Mouse (Mus musculus) cerebellum, adult 2 months (tissue): ENCODE data around the gene Olfr1442.

ENCODE experiments used
- CTCF ChIP-seq: fragments of 200-500 bp; IDR thresholded peaks from 2 replicates; pipeline ENCODE4 v1.5.1; 2011; ENCODE audit warnings: low read depth, mild to moderate bottlenecking, control low read depth, low read length, moderate library complexity, borderline replicate concordance; ENCODE audit not compliant: insufficient read depth
- POLR2A ChIP-seq: fragments of 200-500 bp; IDR thresholded peaks from 2 replicates; pipeline ENCODE4 v1.6.1; 2011; ENCODE audit warnings: low read length, control low read depth, borderline replicate concordance; ENCODE audit not compliant: insufficient read depth

DNA sequence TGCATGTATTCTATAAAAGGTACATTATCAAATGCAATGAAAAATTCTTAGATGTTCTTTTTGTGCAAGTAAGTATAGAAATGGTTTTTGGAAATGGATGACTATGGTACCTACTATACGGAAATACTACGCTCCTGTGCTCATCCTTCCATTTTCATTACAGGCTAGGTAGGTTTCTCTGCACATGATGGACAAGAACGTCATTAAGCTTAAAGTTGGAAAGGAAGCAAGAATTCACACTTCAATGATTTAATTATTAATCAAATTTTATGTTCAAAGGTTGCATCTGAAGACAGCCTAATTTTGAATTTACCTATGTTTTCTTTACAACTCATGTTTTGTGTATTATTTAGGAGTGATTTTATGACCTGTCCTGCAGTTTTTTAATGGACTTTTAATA lies 36.0 kb upstream of the Olfr1442 start:
- no peak for TF ChIP-seq CTCF
- TF ChIP-seq POLR2A = no peak
